Mouse (Mus musculus) MEL (cell line): ENCODE measurements around the gene Olfr1393. TPM values are rescaled to one million over a fixed set of nuclear protein-coding genes. Genes with fewer than 3 reads are reported as not detected.

Experiments
- DNase-seq: peaks from one replicate; pipeline ENCODE4 v3.0.0; 2011; ENCODE audit warnings: low read depth, low spot score
- H3K27ac ChIP-seq: 2 replicates; pipeline ENCODE4 v1.5.1; 2012; ENCODE audit warnings: low read depth, mild to moderate bottlenecking, control low read depth, low read length, moderate library complexity; ENCODE audit not compliant: control insufficient read depth
- H3K27me3 ChIP-seq, 2 experiments: fragments of 150-350 bp in 1 of 2; sonication (generic) in 1 of 2; 2 replicates each; pipeline ENCODE4 v1.6.1; 2012; ENCODE audit warnings: low read length in 2 of 2, mild to moderate bottlenecking in 2 of 2, improper control_type of control experiment in 1 of 2, moderate library complexity in 1 of 2; ENCODE audit not compliant: insufficient read depth in 2 of 2, control insufficient read depth in 1 of 2
- H3K36me3 ChIP-seq, 2 experiments: 2 replicates each; pipeline ENCODE4 v1.6.1; 2012 to 2014; ENCODE audit warnings: low read length in 2 of 2, improper control_type of control experiment in 1 of 2, inconsistent platforms in 1 of 2, mild to moderate bottlenecking in 1 of 2; ENCODE audit not compliant: insufficient read depth in 2 of 2, control insufficient read depth in 1 of 2
- H3K4me1 ChIP-seq, 2 experiments: fragments of 150-350 bp in 1 of 2; sonication (generic) in 1 of 2; 2 replicates each; pipeline ENCODE4 v1.6.1; 2012; ENCODE audit warnings: low read length in 2 of 2, improper control_type of control experiment in 1 of 2, mild to moderate bottlenecking in 1 of 2; ENCODE audit not compliant: insufficient read depth in 2 of 2, control insufficient read depth in 1 of 2
- H3K4me3 ChIP-seq, 2 experiments: fragments of 150-350 bp in 1 of 2; sonication (generic) in 1 of 2; 2 replicates each; pipeline ENCODE4 v1.5.1; 2012; ENCODE audit warnings: low read depth in 2 of 2, low read length in 2 of 2, mild to moderate bottlenecking in 2 of 2, moderate library complexity in 2 of 2, control low read depth in 1 of 2, improper control_type of control experiment in 1 of 2; ENCODE audit not compliant: control insufficient read depth in 1 of 2, insufficient read depth in 1 of 2
- H3K79me2 ChIP-seq: 2 replicates; pipeline ENCODE4 v1.6.1; 2012; ENCODE audit warnings: mild to moderate bottlenecking, low read length, moderate library complexity; ENCODE audit not compliant: control insufficient read depth, poor library complexity, insufficient read depth
- H3K9ac ChIP-seq: 2 replicates; pipeline ENCODE4 v1.6.1; 2012; ENCODE audit warnings: low read depth, mild to moderate bottlenecking, control low read depth, low read length, moderate library complexity; ENCODE audit not compliant: control insufficient read depth, poor library complexity, severe bottlenecking
- H3K9me3 ChIP-seq: fragments of 150-350 bp; sonication (generic); replicated peaks from 2 replicates; pipeline ENCODE4 v1.6.1; 2012; ENCODE audit warnings: mild to moderate bottlenecking, low read length, improper control_type of control experiment, moderate library complexity; ENCODE audit not compliant: insufficient read depth
- CHD1 ChIP-seq: IDR thresholded peaks from 2 replicates; pipeline ENCODE4 v1.6.1; 2012; ENCODE audit warnings: low read depth, mild to moderate bottlenecking, inconsistent platforms, low read length, improper control_type of control experiment
- EP300 ChIP-seq, 2 experiments: IDR thresholded peaks; 2 replicates each; pipeline ENCODE4 v1.6.1; 2011; ENCODE audit warnings: improper control_type of control experiment in 2 of 2, low read length in 2 of 2, low read depth in 1 of 2, mild to moderate bottlenecking in 1 of 2
- ETS1 ChIP-seq: IDR thresholded peaks from 2 replicates; pipeline ENCODE4 v1.6.1; 2012; ENCODE audit warnings: low read depth, mild to moderate bottlenecking, inconsistent platforms, low read length, improper control_type of control experiment, moderate library complexity
- MAX ChIP-seq: IDR thresholded peaks from 2 replicates; pipeline ENCODE4 v1.6.1; 2011; ENCODE audit warnings: low read length, improper control_type of control experiment
- MXI1 ChIP-seq: IDR thresholded peaks from 2 replicates; pipeline ENCODE4 v1.6.1; 2011; ENCODE audit warnings: mild to moderate bottlenecking, low read depth, low read length, improper control_type of control experiment
- POLR2A ChIP-seq, 2 experiments: IDR thresholded peaks; 2 replicates each; pipeline ENCODE4 v1.6.1; 2011 to 2012; ENCODE audit warnings: low read length in 2 of 2, mild to moderate bottlenecking in 2 of 2, control low read depth in 1 of 2, improper control_type of control experiment in 1 of 2, low read depth in 1 of 2, moderate library complexity in 1 of 2; ENCODE audit not compliant: control insufficient read depth in 1 of 2, insufficient read depth in 1 of 2, poor library complexity in 1 of 2
- POLR2AphosphoS2 ChIP-seq: IDR thresholded peaks from 2 replicates; pipeline ENCODE4 v1.6.1; 2011; ENCODE audit warnings: low read length, improper control_type of control experiment
- POLR2AphosphoS5 ChIP-seq: IDR thresholded peaks from 2 replicates; pipeline ENCODE4 v1.6.1; 2012; ENCODE audit warnings: low read depth, borderline replicate concordance, mild to moderate bottlenecking, inconsistent platforms, low read length, moderate library complexity, mixed read lengths
- TCF12 ChIP-seq: IDR thresholded peaks from 2 replicates; pipeline ENCODE4 v1.6.1; 2014; ENCODE audit warnings: low read depth, mild to moderate bottlenecking, inconsistent platforms, low read length, improper control_type of control experiment, moderate library complexity
- UBTF ChIP-seq: IDR thresholded peaks from 2 replicates; pipeline ENCODE4 v1.6.1; 2012; ENCODE audit warnings: low read depth, mild to moderate bottlenecking, inconsistent platforms, low read length, improper control_type of control experiment, moderate library complexity, borderline replicate concordance; ENCODE audit not compliant: insufficient read depth
- polyA plus RNA-seq, 2 experiments: library from polyadenylated mRNA; stranded (reverse) in 1 of 2; unstranded in 1 of 2; fragments of >175 nt in 1 of 2; fragments of >200 nt in 1 of 2; gene quantifications; 2 replicates each; pipeline versions ENCODE4 v1.2.1 to v1.2.4; 2012; ENCODE audit warnings: low replicate concordance in 2 of 2, low read depth in 1 of 2; ENCODE audit not compliant: insufficient read length in 2 of 2, insufficient read depth in 1 of 2, missing spikeins in 1 of 2
- total RNA-seq: library from RNA; depleted of rRNA; stranded (reverse); fragments of 300-350 nt; gene quantifications from 2 replicates; pipeline ENCODE4 v1.2.3, GENCODE M21; 2012

The Olfr1393 gene
- total and polyA plus RNA-seq, 3 experiments: not detected

DNA sequence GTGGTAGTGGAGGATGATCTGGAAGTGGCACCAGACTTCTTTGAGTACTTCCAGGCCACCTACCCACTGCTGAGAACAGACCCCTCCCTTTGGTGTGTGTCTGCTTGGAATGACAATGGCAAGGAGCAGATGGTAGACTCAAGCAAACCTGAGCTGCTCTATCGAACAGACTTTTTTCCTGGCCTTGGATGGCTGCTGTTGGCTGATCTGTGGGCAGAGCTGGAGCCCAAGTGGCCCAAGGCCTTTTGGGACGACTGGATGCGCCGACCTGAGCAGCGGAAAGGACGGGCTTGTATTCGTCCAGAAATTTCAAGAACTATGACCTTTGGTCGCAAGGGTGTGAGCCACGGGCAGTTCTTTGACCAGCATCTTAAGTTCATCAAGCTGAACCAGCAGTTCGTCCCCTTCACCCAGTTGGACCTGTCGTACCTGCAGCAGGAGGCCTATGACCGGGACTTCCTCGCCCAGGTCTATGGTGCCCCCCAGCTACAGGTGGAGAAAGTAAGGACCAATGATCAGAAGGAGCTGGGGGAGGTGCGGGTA, 16.7 kb upstream of the Olfr1393 start:
- no peaks in the 10 kb centered on the region for H3K4me1 ChIP-seq
- H3K9me3 ChIP-seq: no peaks in the 10 kb centered on the region
- no peak for DNase-seq
- H3K79me2 ChIP-seq: no peaks in the 10 kb centered on the region
- H3K4me3 ChIP-seq: no peak overlapping the region
- peaks cover 0 to 4% of the 10 kb centered on the region in 2 experiments; a peak in 1 of 4 replicates for H3K36me3 ChIP-seq
- no peak overlapping the region for H3K27ac ChIP-seq
- TF ChIP-seq ETS1: no peak
- TF ChIP-seq, all 39 proteins: peak for 0
- Histone ChIP-seq H3K9ac (no peak overlapping the region), H3K27me3 (no peaks in the 10 kb centered on the region)

GRCm38 (mm10) chr11:49262286-49262685, 15.8 kb upstream of the Olfr1393 start:
- H3K79me2 ChIP-seq: no peaks in the 10 kb centered on the region
- DNase-seq: no peak
- H3K27ac ChIP-seq: no peak overlapping the region
- peaks cover 0 to 4% of the 10 kb centered on the region in 2 experiments; a peak in 1 of 4 replicates for H3K36me3 ChIP-seq
- no peak for TF ChIP-seq MXI1
- no peak for TF ChIP-seq TCF12
- TF ChIP-seq UBTF: no peak
- no peaks in the 10 kb centered on the region for H3K4me1 ChIP-seq
- no peaks in the 10 kb centered on the region for H3K9me3 ChIP-seq
- H3K4me3 ChIP-seq: no peak overlapping the region
- no peak overlapping the region for H3K9ac ChIP-seq
- H3K27me3 ChIP-seq: no peaks in the 10 kb centered on the region

- no peak overlapping the region for H3K27ac ChIP-seq
- no peak for TF ChIP-seq CHD1
- TF ChIP-seq POLR2AphosphoS2: no peak
- no peak for TF ChIP-seq EP300 (IDR thresholded peaks at IDR 0.05; ENCODE audit: low read depth in 1 of 2, low read length in 2 of 2)
- no peak overlapping the region for H3K9ac ChIP-seq
- no peak for DNase-seq
- H3K79me2 ChIP-seq: no peaks in the 10 kb centered on the region
- no peaks in the 10 kb centered on the region for H3K27me3 ChIP-seq
- H3K9me3 ChIP-seq: no peaks in the 10 kb centered on the region
- peaks cover 0 to 4% of the 10 kb centered on the region in 2 experiments; a peak in 1 of 4 replicates for H3K36me3 ChIP-seq
- H3K4me1 ChIP-seq: no peaks in the 10 kb centered on the region
- no peak overlapping the region for H3K4me3 ChIP-seq
Measured at GRCm38 (mm10) chr11:49263149-49263548, 15.0 kb upstream of the Olfr1393 start.

DNA sequence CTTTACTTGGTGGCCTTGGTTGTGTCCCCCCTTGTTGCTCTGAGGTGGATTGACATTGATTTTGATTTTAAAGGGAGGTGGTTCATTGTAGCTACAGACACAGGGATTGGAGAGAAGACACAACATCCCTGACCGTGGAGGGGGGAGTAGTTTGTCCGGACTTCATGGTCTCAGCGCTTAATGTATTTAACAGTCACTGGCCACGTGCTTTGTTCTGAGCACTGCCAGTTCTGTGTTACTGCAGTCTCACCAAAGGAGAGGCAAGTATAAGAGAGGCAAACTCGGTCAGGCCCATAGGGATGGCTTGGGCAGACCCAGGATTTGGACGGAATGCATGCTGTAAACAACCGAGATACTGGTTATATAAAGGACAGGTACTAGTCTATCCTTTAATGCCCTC, 14.0 kb upstream of the Olfr1393 start:
- H3K9me3 ChIP-seq: no peaks in the 10 kb centered on the region
- no peak overlapping the region for H3K9ac ChIP-seq
- TF ChIP-seq POLR2AphosphoS5 (no peak), MAX (no peak), POLR2A (IDR thresholded peaks at IDR 0.05; ENCODE audit: control insufficient read depth in 1 of 2, insufficient read depth in 1 of 2, low read depth in 1 of 2, low read length in 2 of 2, poor library complexity in 1 of 2) (no peak), MXI1 (no peak)
- H3K79me2 ChIP-seq: no peaks in the 10 kb centered on the region
- DNase-seq: no peak
- H3K27ac ChIP-seq: no peak overlapping the region
- H3K27me3 ChIP-seq: no peaks in the 10 kb centered on the region
- no peak overlapping the region for H3K4me3 ChIP-seq
- peaks cover 0 to 4% of the 10 kb centered on the region in 2 experiments; a peak in 1 of 4 replicates for H3K36me3 ChIP-seq
- no peaks in the 10 kb centered on the region for H3K4me1 ChIP-seq
